Mouse (Mus musculus) hindbrain, postnatal 0 days (tissue): Measurements from ENCODE around the gene Osbpl2. TPM values are rescaled to one million over a fixed set of nuclear protein-coding genes. Genes with fewer than 3 reads are reported as not detected.

Experiments used
- ATAC-seq: fragments of 200-750 bp; cut with Nextera tagmentation; 2 replicates; pipeline ENCODE4 v1.8.0; 2017; ENCODE audit warnings: mild to moderate bottlenecking, moderate TSS enrichment, moderate library complexity
- DNase-seq: peaks from one replicate; pipeline ENCODE4 v3.0.0-alpha.2; 2015; ENCODE audit warnings: low spot score
- H3K27ac ChIP-seq: fragments of 300-500 bp; sonication (generic); 2 replicates; pipeline ENCODE4 v1.5.1; 2014; ENCODE audit warnings: mild to moderate bottlenecking
- H3K27me3 ChIP-seq: fragments of 300-500 bp; sonication (generic); 2 replicates; pipeline ENCODE4 v1.6.1; 2014; ENCODE audit warnings: low read length, mixed read lengths; ENCODE audit not compliant: insufficient read depth
- H3K36me3 ChIP-seq: fragments of 300-500 bp; sonication (generic); 2 replicates; pipeline ENCODE4 v1.6.1; 2014; ENCODE audit warnings: low read length, mixed read lengths; ENCODE audit not compliant: insufficient read depth
- H3K4me1 ChIP-seq: fragments of 300-500 bp; sonication (generic); 2 replicates; pipeline ENCODE4 v1.6.1; 2014; ENCODE audit warnings: antibody characterized with exemption, low read length, mixed read lengths; ENCODE audit not compliant: insufficient read depth
- H3K4me2 ChIP-seq: fragments of 300-500 bp; sonication (generic); 2 replicates; pipeline ENCODE4 v1.6.1; 2014; ENCODE audit warnings: low read depth, mild to moderate bottlenecking, low read length, moderate library complexity, mixed read lengths
- H3K4me3 ChIP-seq: fragments of 300-500 bp; sonication (generic); 2 replicates; pipeline ENCODE4 v1.5.1; 2014; ENCODE audit warnings: low read length
- H3K9ac ChIP-seq: fragments of 300-500 bp; sonication (generic); replicated peaks from 2 replicates; pipeline ENCODE4 v1.6.1; 2014; ENCODE audit warnings: mild to moderate bottlenecking, low read length, moderate library complexity, mixed read lengths
- H3K9me3 ChIP-seq: fragments of 300-500 bp; sonication (generic); 2 replicates; pipeline ENCODE4 v1.6.1; 2016; ENCODE audit warnings: low read length, mixed read lengths
- CTCF ChIP-seq: IDR thresholded peaks from 2 replicates; pipeline ENCODE4 v1.5.1; 2016; ENCODE audit warnings: antibody characterized with exemption, control low read depth, low read depth
- WGBS: fragments of 180-500 bp; shearing (Covaris S2); extraction: QIAGEN DNeasy Blood & Tissue Kit; methylation state at CpG from one replicate; pipeline ENCODE4 v1.1.7; 2014; 5-methylcytosine and 5-hydroxymethylcytosine counted together
- polyA plus RNA-seq: library from polyadenylated mRNA; unstranded; fragments of >200 nt; fragmentation: Nextera tagmentation; extraction: Ambion mirVana; gene quantifications from 2 replicates; pipeline ENCODE4 v1.2.1, GENCODE M21; 2015
- total RNA-seq: library from RNA; depleted of rRNA; stranded (reverse); fragments of >200 nt; gene quantifications from 2 replicates; pipeline ENCODE4 v1.2.3, GENCODE M21; 2014

Gene Osbpl2
- total and polyA plus RNA-seq, 2 experiments from 2014 or later = 39.2 to 57.9 TPM

DNA sequence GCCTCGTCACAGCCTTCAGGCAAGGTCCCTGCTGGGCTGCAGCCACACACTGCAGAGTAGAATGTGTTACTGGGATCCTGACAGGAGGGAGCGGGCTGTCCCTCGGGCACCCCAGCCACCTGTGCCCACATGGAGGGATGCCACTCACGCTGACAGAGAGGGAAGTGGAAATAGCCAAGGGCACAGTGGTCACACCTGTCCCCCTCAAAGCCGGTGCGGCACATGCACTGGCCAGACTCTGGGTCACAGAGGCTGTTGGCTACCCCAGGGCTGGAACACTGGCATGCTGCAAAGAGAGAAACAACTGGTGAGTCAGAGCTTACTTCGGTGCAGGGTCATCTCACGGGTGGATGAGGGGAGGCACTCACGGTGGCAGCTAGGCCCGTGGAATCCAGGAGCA lies 79.7 kb downstream of the Osbpl2 start:
- no peaks in the 10 kb centered on the region for H3K9me3 ChIP-seq
- DNase-seq = no peak

DNA sequence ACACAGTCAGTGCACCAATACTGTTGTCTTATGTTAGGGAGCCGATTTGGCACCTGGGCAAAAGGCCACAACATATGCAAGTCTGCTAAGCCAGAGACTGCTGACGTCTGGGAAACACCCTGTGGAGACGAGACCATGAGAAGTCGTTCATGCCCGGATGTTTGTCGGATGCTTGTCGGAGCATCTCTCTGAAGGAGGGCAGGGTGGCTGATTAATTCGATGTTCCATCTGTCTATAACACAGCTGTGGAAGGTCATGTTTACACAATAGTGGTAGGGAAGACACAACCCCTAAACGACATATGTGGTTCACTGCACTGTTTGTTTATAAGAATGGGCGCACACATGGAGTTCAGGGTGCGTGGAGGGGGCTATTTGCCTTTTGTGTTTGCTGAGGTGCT lies 81.6 kb downstream of the Osbpl2 start:
- no peak for TF ChIP-seq CTCF
- Histone ChIP-seq H3K4me3 (no peak overlapping the region), H3K9me3 (no peaks in the 10 kb centered on the region), H3K9ac (no peak overlapping the region), H3K4me2 (no peak overlapping the region), H3K4me1 (peaks cover 2% of the 10 kb centered on the region; the same call in 1 of the 2 replicates), H3K36me3 (no peaks in the 10 kb centered on the region), H3K27ac (no peak overlapping the region), H3K27me3 (no peaks in the 10 kb centered on the region; the same call in 1 of the 2 replicates)
- ATAC-seq (no peak), DNase-seq (no peak)
- WGBS = 27% methylated on average over 11 of the region's 11 CpGs

More for the DNA sequence above, 79.7 kb downstream of the Osbpl2 start:
- no peaks in the 10 kb centered on the region; the same call in 1 of the 2 replicates for H3K4me1 ChIP-seq
- H3K4me3 ChIP-seq = no peak overlapping the region
- no peaks in the 10 kb centered on the region for H3K36me3 ChIP-seq
- 78% methylated on average over 10 of the region's 10 CpGs for WGBS
- no peak overlapping the region for H3K9ac ChIP-seq
- no peak overlapping the region for H3K4me2 ChIP-seq
- H3K27ac ChIP-seq = no peak overlapping the region
- ATAC-seq = no peak
- no peaks in the 10 kb centered on the region; the same call in 1 of the 2 replicates for H3K27me3 ChIP-seq
- TF ChIP-seq CTCF = no peak

DNA sequence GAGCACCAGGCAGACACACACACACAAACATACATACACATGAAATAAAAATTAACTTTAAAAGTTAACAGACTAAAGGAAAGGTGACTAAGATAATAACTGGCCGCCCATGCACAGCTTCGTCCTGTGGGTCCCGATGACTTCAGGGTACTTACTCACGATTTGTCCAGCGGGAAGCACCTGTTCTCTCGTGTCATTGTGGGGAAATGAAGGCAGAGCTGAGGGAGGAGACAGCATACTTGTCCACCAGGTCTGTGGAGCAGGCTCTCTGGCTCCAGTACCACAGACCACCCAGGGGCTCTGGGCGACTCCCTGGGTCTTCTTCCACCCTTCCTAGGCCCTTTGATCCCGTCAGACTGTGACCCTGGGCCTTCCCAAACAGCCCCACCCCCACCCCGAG lies 82.2 kb downstream of the Osbpl2 start:
- no peak for TF ChIP-seq CTCF
- Histone ChIP-seq H3K36me3 (no peaks in the 10 kb centered on the region), H3K4me1 (peaks cover 8% of the 10 kb centered on the region; the same call in 1 of the 2 replicates), H3K9ac (no peak overlapping the region), H3K9me3 (no peaks in the 10 kb centered on the region), H3K27ac (no peak overlapping the region), H3K4me3 (no peak overlapping the region), H3K4me2 (no peak overlapping the region), H3K27me3 (no peaks in the 10 kb centered on the region; the same call in 1 of the 2 replicates)
- no peak for DNase-seq
- no peak for ATAC-seq
- WGBS = 77% methylated on average over 9 of the region's 9 CpGs

DNA sequence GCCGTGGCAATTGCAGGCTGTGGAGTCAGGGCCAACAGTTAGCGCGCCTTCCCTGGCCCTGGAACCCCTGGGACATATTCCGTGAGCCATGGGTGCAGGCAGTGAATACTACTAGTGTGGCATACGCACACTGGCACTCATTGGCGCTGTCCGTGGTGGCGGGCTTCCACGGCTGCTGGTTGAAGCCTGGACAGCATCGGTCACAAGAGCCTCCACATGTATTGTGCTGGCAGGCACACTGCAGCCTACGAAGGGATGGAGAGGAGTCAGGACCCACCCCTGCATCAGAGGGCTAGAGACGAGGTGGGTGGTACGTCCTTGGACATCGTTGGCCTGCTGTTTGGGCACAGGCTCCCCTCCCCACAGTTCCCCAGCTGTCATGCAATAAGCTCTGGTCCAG lies 83.2 kb downstream of the Osbpl2 start:
- Histone ChIP-seq H3K27me3 (no peaks in the 10 kb centered on the region; the same call in 1 of the 2 replicates), H3K27ac (no peak overlapping the region), H3K4me2 (no peak overlapping the region), H3K9me3 (no peaks in the 10 kb centered on the region), H3K4me3 (no peak overlapping the region), H3K4me1 (peaks cover 8% of the 10 kb centered on the region; the same call in 1 of the 2 replicates), H3K9ac (no peak overlapping the region), H3K36me3 (no peaks in the 10 kb centered on the region)
- ATAC-seq (no peak), DNase-seq (peak; percentile 40)
- WGBS = 75% methylated on average over 14 of the region's 14 CpGs
- no peak for TF ChIP-seq CTCF

DNA sequence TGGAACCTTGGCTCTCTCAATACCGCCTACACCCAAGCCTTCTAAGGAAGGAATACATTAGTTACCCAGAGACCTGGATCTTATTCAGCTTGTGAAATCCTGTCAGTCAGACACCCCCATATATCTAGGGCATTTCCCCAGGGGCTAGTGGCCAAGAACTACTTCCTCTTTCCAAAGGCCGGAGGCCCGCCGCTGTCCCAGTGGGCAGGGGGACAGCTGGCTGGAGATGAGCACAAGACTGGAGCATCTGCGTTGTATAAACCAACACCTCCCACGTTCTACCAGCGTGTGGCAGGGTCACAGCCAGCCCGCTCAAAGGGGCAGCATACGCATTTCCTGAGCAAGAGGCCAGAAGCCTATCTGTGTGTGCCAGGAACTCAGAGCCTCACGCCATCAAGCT lies 83.7 kb downstream of the Osbpl2 start:
- no peaks in the 10 kb centered on the region for H3K9me3 ChIP-seq
- H3K4me3 ChIP-seq = no peak overlapping the region
- ATAC-seq (no peak), DNase-seq (peak; percentile 59)
- TF ChIP-seq CTCF = 0 out of 2 replicates have a peak, but pooled peaks have one; percentile 9
- WGBS = 44% methylated on average over 10 of the region's 10 CpGs
- H3K27me3 ChIP-seq = no peaks in the 10 kb centered on the region; the same call in 1 of the 2 replicates
- no peak overlapping the region for H3K4me2 ChIP-seq
- H3K4me1 ChIP-seq = peaks cover 8% of the 10 kb centered on the region; the same call in 1 of the 2 replicates
- no peaks in the 10 kb centered on the region for H3K36me3 ChIP-seq
- H3K9ac ChIP-seq = no peak overlapping the region
- H3K27ac ChIP-seq = no peak overlapping the region

DNA sequence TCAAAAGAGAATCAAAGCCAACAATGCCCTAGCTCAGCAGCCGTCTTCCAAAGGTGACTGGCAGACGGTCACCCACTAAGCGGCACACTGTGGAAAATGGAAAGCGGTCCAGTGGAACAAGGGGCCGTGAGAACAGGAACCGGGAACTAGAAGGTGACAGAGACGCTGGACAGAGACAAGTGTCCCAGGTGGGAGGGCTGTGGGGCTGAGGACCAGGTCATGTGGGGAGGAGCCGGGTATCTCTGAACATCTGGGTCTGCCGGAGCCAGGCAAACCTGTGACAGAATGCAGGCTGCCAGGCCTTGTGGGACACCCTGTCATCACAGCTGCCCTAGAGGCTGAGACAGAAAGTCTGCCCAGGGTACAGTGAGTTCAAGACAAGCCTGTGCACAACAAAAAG lies 85.4 kb downstream of the Osbpl2 start:
- Histone ChIP-seq H3K4me2 (no peak overlapping the region), H3K4me1 (peaks cover 8% of the 10 kb centered on the region; the same call in 1 of the 2 replicates), H3K4me3 (no peak overlapping the region), H3K27ac (no peak overlapping the region), H3K9ac (no peak overlapping the region), H3K36me3 (no peaks in the 10 kb centered on the region), H3K9me3 (no peaks in the 10 kb centered on the region), H3K27me3 (no peaks in the 10 kb centered on the region)
- ATAC-seq (no peak), DNase-seq (no peak)
- TF ChIP-seq CTCF = no peak
- 83% methylated on average over 9 of the region's 9 CpGs for WGBS

DNA sequence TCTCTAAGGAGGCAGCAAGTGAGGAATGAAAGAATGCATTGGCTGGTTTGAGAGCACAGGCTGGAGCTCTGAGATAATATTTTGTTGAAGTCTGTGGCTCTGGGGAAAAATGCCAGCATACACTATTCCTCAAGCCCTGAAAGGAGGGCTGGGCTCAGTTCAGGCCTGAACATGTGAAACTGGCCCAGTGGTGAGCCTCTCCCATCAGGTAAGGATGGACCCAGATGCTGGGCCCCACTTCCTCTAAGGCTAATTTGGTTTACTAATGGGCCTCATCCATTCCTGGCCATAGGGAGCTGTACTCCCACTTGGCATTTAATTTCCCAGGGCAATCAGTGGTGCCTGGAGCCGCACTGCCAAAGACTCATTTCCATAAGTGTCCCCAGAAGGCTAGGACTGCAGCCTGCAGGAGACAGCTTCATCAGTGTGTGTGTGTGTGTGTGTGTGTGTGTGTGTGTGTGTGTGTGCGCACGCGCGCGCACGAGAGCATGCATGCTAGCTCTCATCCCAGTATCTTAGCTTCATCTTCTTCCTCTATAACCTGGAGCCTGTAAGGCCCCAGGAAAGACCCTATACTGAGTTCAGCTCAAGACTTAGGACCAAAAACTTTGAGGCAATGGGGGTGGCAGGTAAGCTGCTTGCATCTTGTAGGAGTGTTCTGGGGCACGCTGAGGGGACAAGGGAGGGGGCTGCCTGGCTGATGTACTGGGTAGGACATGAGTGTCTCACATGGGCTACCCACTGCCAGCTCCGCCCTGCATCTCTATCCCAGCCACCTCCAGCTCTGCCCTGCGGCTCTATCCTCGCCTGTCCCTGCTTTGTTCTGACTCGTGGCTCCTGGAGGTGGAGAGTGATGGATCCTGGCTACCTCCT lies 86.2 kb downstream of the Osbpl2 start:
- no peaks in the 10 kb centered on the region for H3K9me3 ChIP-seq
- no peak overlapping the region for H3K9ac ChIP-seq
- H3K4me1 ChIP-seq = peaks cover 8% of the 10 kb centered on the region; the same call in 1 of the 2 replicates
- no peak overlapping the region for H3K4me3 ChIP-seq
- peak; percentile 52 for ATAC-seq
- peak; percentile 58 for DNase-seq
- WGBS = 59% methylated on average over 12 of the region's 12 CpGs
- no peak overlapping the region for H3K4me2 ChIP-seq
- H3K27me3 ChIP-seq = no peaks in the 10 kb centered on the region
- peak overlapping the region; percentile 41; the same call in 1 of the 2 replicates for H3K27ac ChIP-seq
- H3K36me3 ChIP-seq = no peaks in the 10 kb centered on the region
- TF ChIP-seq CTCF = no peak
